In the genomic region with DNA sequence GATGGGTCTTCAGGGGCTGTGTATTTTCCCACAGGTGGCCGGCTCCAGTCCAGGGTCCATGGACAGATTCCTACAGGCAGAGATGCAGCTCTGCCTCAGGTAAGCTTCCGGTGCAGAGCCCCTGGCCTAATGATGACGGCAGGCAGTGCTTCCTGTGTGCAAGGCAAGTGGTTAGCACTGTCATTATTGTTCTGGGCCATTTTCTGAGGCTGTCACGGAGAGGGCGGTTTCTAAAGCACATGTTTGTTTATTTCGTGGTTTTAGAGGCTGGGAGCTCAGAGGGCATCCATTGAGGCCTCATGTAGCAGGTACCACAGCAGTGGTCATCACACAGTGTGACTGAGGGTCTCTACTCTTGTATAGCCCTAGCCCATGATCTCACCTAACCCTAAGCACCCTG, we compare ENCODE assay signal across 25 mouse cellular contexts. TPM values are rescaled to one million over a fixed set of nuclear protein-coding genes. Genes with fewer than 3 reads are reported as not detected.
DNase-seq lines count a peak whose midpoint lies in the region; ATAC-seq and TF ChIP-seq lines count a peak whose summit lies in the region.
"Had no signal": no experiment of that assay in that cellular context is flagged by ENCODE, and none has a peak within 500 bp of the region (broad histone marks: within the 10 kb centered on the region; RNA-seq: fewer than 3 reads in every experiment).

No protein-coding gene starts in this region.

- no peak for TF ChIP-seq CTCF in kidney, adult 2 months (conservative IDR thresholded peaks at IDR 0.05; ENCODE audit: insufficient read depth, insufficient read length, low read depth, low read length)

- ATAC-seq in liver, embryonic 13.5 days (ENCODE audit: low read depth): no peak
- no peak for ATAC-seq in liver, embryonic 11.5 days (replicated peaks; ENCODE audit: low FRiP score)
- ATAC-seq: activated CD4-positive, CD25-positive, alpha-beta regulatory T cell, adult 4 months; CD4-positive, CD25-positive, alpha-beta regulatory T cell, adult 4 months; forebrain, embryonic 13.5 days; forebrain, embryonic 15.5 days; forebrain, postnatal 0 days; Patski had no signal

- H3K27ac ChIP-seq in liver, embryonic 13.5 days: peak overlapping the region; percentile 5; the same call in 1 of the 2 replicates
- H3K27ac ChIP-seq in liver, embryonic 11.5 days (ENCODE audit: low read depth, low read length): no peak overlapping the region
- no peak overlapping the region for H3K27ac ChIP-seq in kidney, adult 2 months (ENCODE audit: insufficient read depth, low read depth, low read length)
- H3K27ac ChIP-seq: embryonic facial prominence, embryonic 10.5 days; embryonic facial prominence, embryonic 12.5 days; forebrain, embryonic 13.5 days; forebrain, embryonic 15.5 days had no signal

- no peak overlapping the region for H3K4me3 ChIP-seq in liver, embryonic 13.5 days (replicated peaks)
- no peak overlapping the region for H3K4me3 ChIP-seq in liver, embryonic 11.5 days (ENCODE audit: low read depth, low read length)
- no peak overlapping the region for H3K4me3 ChIP-seq in kidney, adult 2 months (ENCODE audit: insufficient read depth, low read depth, low read length)
- H3K4me3 ChIP-seq: embryonic facial prominence, embryonic 10.5 days; embryonic facial prominence, embryonic 12.5 days; forebrain, embryonic 13.5 days; forebrain, embryonic 15.5 days had no signal

- no peak for TF ChIP-seq POLR2A in kidney, adult 2 months (IDR thresholded peaks at IDR 0.05; ENCODE audit: low read depth, low read length)

- peaks cover 27% of the 10 kb centered on the region for H3K4me1 ChIP-seq in liver, embryonic 13.5 days (replicated peaks)
- peaks cover 14% of the 10 kb centered on the region; the same call in 1 of the 2 replicates for H3K4me1 ChIP-seq in liver, embryonic 11.5 days (replicated peaks; ENCODE audit: control insufficient read depth, insufficient read depth, low read length)
- H3K4me1 ChIP-seq in kidney, adult 2 months (ENCODE audit: control insufficient read depth, insufficient read depth, low read length): peaks cover 9% of the 10 kb centered on the region; the same call in 1 of the 2 replicates

- H3K9ac ChIP-seq in liver, embryonic 13.5 days: 0 out of 2 replicates have a peak overlapping the region, but pooled peaks have one; percentile 1
- H3K9ac ChIP-seq in liver, embryonic 11.5 days (ENCODE audit: low read depth, low read length): no peak overlapping the region
- H3K9ac ChIP-seq: embryonic facial prominence, embryonic 12.5 days; forebrain, embryonic 13.5 days; forebrain, embryonic 15.5 days; forebrain, postnatal 0 days had no signal

- no peak for DNase-seq in liver, embryonic 13.5 days
- DNase-seq in liver, embryonic 11.5 days (ENCODE audit: low spot score): no peak
- peak; percentile 46 for DNase-seq in CD4-positive helper T cell, adult 2 months (ENCODE audit: low read depth, low spot score)
- peak; percentile 71 for DNase-seq in induced T-regulatory cell, adult 2 months (ENCODE audit: low read depth)
- DNase-seq in natural killer cell, adult 2 months (ENCODE audit: low spot score in 2 of 2): peak; percentile 56 to 78
- DNase-seq in kidney, adult 2 months: no peak
- no peak for DNase-seq in cerebellum, adult 9-10 months
- no peak for DNase-seq in cerebellum, adult 9-11 months
- DNase-seq: adrenal gland, adult 8-10 months; adrenal gland, postnatal 14 days; adrenal gland, postnatal 36 days; cerebellum, adult 11-12 months; cerebellum, adult 2 months; cerebellum, postnatal 10 days; cerebellum, postnatal 25 days; forebrain, postnatal 0 days had no signal

- H3K36me3 ChIP-seq in liver, embryonic 13.5 days: peaks cover 17% of the 10 kb centered on the region; the same call in 1 of the 2 replicates
- H3K36me3 ChIP-seq in liver, embryonic 11.5 days (ENCODE audit: control insufficient read depth, insufficient read depth, low read length): no peaks in the 10 kb centered on the region
- peaks cover 1% of the 10 kb centered on the region for H3K36me3 ChIP-seq in kidney, adult 2 months (ENCODE audit: control insufficient read depth, insufficient read depth, low read length)
- H3K36me3 ChIP-seq: embryonic facial prominence, embryonic 10.5 days; embryonic facial prominence, embryonic 12.5 days; forebrain, embryonic 15.5 days had no signal

- no peaks in the 10 kb centered on the region for H3K27me3 ChIP-seq in liver, embryonic 13.5 days
- no peaks in the 10 kb centered on the region for H3K27me3 ChIP-seq in liver, embryonic 11.5 days (replicated peaks; ENCODE audit: control insufficient read depth, insufficient read depth, low read length)
- H3K27me3 ChIP-seq in kidney, adult 2 months (replicated peaks; ENCODE audit: control insufficient read depth, insufficient read depth, low read length): no peaks in the 10 kb centered on the region
- H3K27me3 ChIP-seq: CH12.LX; embryonic facial prominence, embryonic 12.5 days; forebrain, embryonic 13.5 days; forebrain, embryonic 15.5 days; Patski had no signal

- 66% methylated on average over 6 of the region's 6 CpGs for WGBS in liver, embryonic 13.5 days (ENCODE audit: insufficient replicate concordance)
- 67% methylated on average over 6 of the region's 6 CpGs for WGBS in liver, embryonic 11.5 days
- 89% methylated on average over 6 of the region's 6 CpGs for WGBS in kidney, adult 2 months

- H3K4me2 ChIP-seq in liver, embryonic 13.5 days: no peak overlapping the region
- no peak overlapping the region for H3K4me2 ChIP-seq in liver, embryonic 11.5 days
- H3K4me2 ChIP-seq: embryonic facial prominence, embryonic 12.5 days; forebrain, embryonic 13.5 days; forebrain, embryonic 15.5 days had no signal

- H3K9me3 ChIP-seq in liver, embryonic 13.5 days (replicated peaks): 0 out of 2 replicates have a peak, but pooled peaks cover 3% of the 10 kb centered on the region
- no peaks in the 10 kb centered on the region for H3K9me3 ChIP-seq in liver, embryonic 11.5 days (ENCODE audit: control insufficient read depth, low read length)
- H3K9me3 ChIP-seq: embryonic facial prominence, embryonic 10.5 days; embryonic facial prominence, embryonic 12.5 days; forebrain, embryonic 13.5 days; forebrain, embryonic 15.5 days; G1E had no signal

RNA-seq across cellular contexts. Expression of a gene that starts 23.9 kb away (rescaled TPM):
- polyA plus RNA-seq in liver, embryonic 13.5 days (2015; fragmentation: Nextera tagmentation; extraction: Ambion mirVana): 0.94 and 1.0 TPM in 2 replicates
- 1.2 TPM in 2 replicates for polyA plus RNA-seq in liver, embryonic 11.5 days (2014; fragmentation: Nextera tagmentation; extraction: Ambion mirVana)
- polyA plus RNA-seq in kidney, adult 2 months (2012; rRNA removed): 32.9 and 35.5 TPM in 2 replicates

RNA-seq across cellular contexts. Expression of a gene that starts 34.7 kb away (rescaled TPM):
- 12.1 and 14.9 TPM in 2 replicates for polyA plus RNA-seq in liver, embryonic 13.5 days (2015; fragmentation: Nextera tagmentation; extraction: Ambion mirVana)
- 14.1 and 14.8 TPM in 2 replicates for polyA plus RNA-seq in liver, embryonic 11.5 days (2014; fragmentation: Nextera tagmentation; extraction: Ambion mirVana)
- 53.8 and 67.1 TPM in 2 replicates for polyA plus RNA-seq in kidney, adult 2 months (2012; rRNA removed)

RNA-seq across cellular contexts. Expression of a gene that starts 46.7 kb away (rescaled TPM):
- not detected in 2 replicates for polyA plus RNA-seq in liver, embryonic 13.5 days (2015; fragmentation: Nextera tagmentation; extraction: Ambion mirVana)
- 0.45 TPM in 1 of 2 replicates, not detected in the other for polyA plus RNA-seq in liver, embryonic 11.5 days (2014; fragmentation: Nextera tagmentation; extraction: Ambion mirVana)
- polyA plus RNA-seq in kidney, adult 2 months (2012; rRNA removed): 0.09 TPM in 1 of 2 replicates, not detected in the other
- polyA plus RNA-seq: activated CD4-positive, CD25-positive, alpha-beta regulatory T cell, adult 4 months; CD4-positive, CD25-positive, alpha-beta regulatory T cell, adult 4 months; embryonic facial prominence, embryonic 10.5 days; embryonic facial prominence, embryonic 12.5 days; G1E had no signal

RNA-seq across cellular contexts. Expression of a gene that starts 49.2 kb away (rescaled TPM):
- polyA plus RNA-seq in liver, embryonic 13.5 days (2015; fragmentation: Nextera tagmentation; extraction: Ambion mirVana): 7.8 and 9.4 TPM in 2 replicates
- 24.8 and 29.5 TPM in 2 replicates for polyA plus RNA-seq in liver, embryonic 11.5 days (2014; fragmentation: Nextera tagmentation; extraction: Ambion mirVana)
- 19.0 and 24.6 TPM in 2 replicates for polyA plus RNA-seq in kidney, adult 2 months (2012; rRNA removed)

Comparison
In these comparisons a context has a peak if more than half of its experiments do, and no peak if none do; other contexts are left out.
1. DNase-seq: peak in CD4-positive helper T cell, adult 2 months (single experiment), induced T-regulatory cell, adult 2 months (single experiment) and natural killer cell, adult 2 months (2 of 2); none in liver, embryonic 13.5 days (single experiment), liver, embryonic 11.5 days (single experiment), kidney, adult 2 months (single experiment), cerebellum, adult 9-10 months (single experiment) and cerebellum, adult 9-11 months (single experiment).
2. RNA of a gene that starts 23.9 kb away (polyA plus RNA-seq): 32.9 to 35.5 TPM in kidney, adult 2 months; 1.2 TPM in liver, embryonic 11.5 days and 0.94 to 1.0 TPM in liver, embryonic 13.5 days; every median in the first group is over 10 times any median in the second.